Mouse (Mus musculus) c-Kit-positive CD71-positive TER-119-negative erythroid progenitor cells, embryonic 14.5 days (primary cell): ENCODE measurements around the gene Slc39a10.
"Not testable (repeated sequence)": the region's sequence is repeated elsewhere in the genome, so short reads cannot be mapped to it uniquely, and the experiment has no call there.

Source experiments
- DNase-seq: peaks from one replicate; pipeline ENCODE4 v3.0.0-alpha.2; 2013; ENCODE audit warnings: low read depth

Gene Slc39a10

DNA sequence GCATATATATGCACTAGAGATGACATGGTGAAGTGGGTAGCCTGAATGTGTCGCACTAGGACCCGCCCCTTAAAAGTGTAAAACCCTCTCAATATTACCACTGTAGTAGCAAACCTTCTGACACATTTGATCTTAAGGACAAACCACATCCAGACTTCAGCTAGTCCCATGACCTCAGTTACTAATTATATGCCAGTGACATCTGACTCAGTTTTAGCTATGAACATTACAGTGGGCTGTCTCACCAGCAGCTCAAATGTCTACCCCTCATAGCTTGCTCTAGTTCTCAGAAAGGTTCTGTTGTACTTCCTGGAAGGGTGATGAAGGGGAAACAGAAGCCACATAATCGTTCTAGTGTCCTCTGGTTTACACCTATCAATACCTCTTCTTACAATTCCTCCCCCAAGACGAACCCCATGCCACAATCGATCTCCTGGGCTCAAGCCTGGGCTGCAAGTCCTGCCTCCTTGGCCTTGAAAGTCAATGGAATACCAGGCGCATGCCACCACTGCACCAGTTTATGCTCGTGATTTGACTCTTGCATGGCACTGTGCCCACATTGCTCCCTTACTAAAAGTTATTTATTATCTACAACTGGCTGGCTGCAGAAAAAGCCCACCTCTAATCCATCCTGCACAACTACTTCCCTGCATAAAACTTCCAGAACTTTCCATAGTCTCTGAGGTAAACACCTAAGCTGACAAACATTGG lies 28.3 kb downstream of the Slc39a10 start:
- DNase-seq = no peak

- DNase-seq = no peak
Measured at GRCm38 (mm10) chr1:46863434-46863833, 29.2 kb downstream of the Slc39a10 start.

- no peak for DNase-seq
Measured at GRCm38 (mm10) chr1:46860082-46860481, 32.6 kb downstream of the Slc39a10 start.

DNA sequence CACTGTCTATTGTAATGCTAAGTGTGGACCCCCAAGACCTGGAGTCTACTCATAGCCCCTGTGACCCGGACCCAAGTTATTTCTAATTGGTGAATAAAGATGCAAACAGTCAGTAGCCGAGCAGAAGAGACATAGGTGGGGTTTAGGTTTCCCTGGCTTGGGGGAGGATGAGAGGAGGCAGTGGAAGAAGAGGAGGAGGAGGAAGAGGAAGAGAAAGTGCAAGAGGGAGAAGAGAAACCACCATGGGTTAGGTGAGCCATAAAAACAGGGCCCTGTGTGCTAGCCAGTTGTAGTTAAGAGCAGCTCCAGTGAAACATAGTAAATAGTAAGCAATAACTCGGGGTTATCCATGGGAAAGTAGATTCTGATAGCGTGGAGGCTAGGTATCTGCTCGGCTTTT lies 34.1 kb downstream of the Slc39a10 start:
- no peak for DNase-seq

GRCm38 (mm10) chr1:46856498-46856897 lies 36.2 kb downstream of the Slc39a10 start:
- DNase-seq = no peak

- peak; percentile 71 for DNase-seq
Measured at GRCm38 (mm10) chr1:46854036-46854900, 38.4 kb downstream of the Slc39a10 start.

DNA sequence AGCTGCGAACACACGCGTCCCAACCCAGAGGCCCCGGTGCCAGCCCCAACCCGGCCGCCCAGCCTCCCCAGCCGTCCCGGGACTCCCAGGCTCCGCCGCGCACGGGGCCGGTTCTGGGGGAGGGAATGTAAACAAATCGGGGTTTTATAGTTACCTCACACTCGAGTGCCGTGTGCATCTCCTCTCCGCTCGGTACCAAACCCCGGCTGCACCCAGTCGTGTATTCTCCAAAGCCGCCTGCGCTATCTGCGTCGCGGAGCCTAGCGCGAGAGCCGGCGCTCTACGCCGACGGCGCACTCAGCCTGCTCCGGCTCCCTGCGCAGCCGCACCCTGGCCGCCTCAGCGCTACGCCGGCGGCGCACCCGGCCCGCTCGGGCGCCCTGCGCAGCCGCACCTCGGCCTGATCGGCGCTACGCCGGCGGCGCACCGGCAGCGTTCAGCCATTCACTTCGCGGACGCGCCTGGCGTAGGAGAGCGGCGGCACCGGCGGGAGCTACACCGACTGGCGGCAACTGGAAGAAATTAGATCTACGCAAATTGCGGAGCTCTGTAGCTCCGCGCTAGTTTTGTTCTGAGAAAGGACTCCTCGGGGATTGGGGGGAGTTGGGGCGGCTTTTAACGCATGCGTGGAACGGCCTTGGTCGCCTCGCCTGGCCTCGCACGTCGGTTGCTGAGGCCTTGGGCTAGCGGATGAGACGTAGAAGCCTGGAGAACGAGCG lies 39.2 kb downstream of the Slc39a10 start:
- DNase-seq = peak; percentile 90

DNA sequence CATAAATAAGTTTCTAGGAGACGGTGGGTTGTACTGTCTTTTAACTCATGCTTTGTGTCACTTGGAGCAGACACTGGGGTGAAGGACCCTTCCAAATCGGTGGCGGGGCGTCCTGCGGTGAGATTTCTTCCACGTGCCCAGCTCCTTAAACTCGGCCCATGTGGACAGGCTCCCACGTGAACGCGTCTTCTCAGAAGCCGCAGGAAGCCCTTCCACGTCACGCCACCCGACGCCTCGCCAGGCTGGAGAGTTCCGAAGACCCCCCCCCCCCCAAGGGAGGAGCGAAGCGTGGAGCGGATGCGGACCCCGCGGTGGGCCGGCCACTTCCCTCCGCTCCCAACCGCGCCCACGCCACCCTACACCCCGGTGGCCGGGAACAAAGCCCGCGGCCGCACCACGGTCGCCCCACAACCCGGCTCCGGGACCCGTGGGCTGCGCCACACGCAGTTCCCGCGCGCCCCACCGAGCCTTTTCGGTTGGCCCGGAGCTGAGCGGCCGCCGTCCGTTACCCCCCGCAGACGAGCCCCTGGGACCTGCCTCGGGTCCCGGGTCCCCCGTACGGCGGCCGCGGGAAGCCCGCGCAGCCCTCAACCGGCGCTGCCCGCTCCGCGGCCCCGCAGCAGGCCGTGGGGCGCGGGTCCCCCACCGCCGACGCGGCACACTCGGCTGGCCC lies 39.9 kb downstream of the Slc39a10 start:
- DNase-seq = no peak

DNA sequence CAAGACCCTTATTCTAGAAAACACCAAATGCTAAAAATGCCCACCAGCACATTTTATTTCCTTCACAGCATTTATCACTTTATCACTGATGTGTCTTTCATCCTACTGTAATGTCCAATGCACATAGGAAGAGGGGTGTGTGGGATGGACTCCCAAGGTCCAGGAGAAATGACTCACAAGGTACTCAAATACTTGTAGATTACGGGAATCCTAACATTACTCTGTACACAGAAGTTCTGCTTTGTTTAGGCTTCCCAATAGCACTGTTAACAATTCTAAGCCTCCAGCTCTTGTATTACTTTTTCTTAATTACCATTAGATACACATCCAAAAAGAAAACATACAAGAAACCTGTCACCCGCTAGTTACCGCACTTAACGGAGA lies 40.4 kb downstream of the Slc39a10 start:
- DNase-seq = no peak

DNA sequence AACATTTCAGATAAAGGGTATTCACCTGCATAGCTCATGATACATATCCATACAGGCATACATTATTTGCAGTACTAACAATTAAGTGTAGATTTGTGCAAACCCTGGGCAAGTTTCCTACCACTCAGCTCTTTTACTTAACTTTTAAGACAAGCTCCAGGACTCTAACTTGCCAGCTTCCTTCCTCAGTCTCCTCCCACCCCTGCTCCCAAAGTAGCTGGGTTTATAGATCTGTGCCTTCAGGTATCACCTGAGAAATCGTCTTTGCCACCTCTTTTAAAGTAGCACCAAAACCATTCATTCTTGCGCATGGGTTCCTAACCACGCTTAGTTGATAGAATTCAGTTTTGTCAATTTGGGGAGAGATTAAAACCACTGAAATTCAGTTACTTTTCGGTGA lies 41.1 kb downstream of the Slc39a10 start:
- no peak for DNase-seq

DNA sequence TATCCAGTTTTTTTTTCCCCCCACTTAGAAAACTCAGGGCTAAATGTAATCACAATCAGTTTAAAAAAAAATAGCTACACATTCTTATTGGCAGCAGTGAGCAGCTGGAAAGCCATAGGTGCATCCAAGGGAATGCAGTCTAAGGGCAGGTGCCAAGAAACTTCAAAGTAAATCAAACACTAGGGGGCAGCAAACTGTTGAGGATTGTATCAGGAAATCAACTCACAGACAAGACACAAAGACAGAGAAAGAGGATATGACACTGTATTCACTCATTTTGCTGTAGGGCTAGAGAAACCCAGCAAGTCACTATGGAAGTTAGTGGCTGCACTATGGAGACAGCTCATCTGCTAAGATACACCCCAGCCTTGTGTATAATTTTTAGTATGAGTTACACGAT lies 42.9 kb downstream of the Slc39a10 start:
- DNase-seq = peak; percentile 67

DNA sequence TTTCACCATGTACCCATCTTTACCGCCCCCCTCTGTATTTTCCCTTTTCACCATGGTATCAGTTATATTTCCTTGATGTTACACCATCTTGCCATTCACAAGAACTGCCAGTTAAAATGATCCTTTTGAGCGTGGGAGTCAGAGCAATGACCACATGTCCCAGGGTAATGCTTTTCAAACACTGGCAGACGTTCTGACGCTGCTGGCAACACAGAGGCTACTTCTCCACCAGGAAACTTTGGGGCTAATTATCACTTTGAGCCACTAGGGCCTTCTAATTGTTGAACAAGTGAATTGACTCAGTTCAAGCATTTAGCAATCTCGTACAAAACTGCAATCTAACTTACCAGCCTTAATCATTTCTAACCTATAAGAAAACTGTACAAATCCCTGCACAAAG lies 47.4 kb downstream of the Slc39a10 start:
- DNase-seq = no peak

- no peak for DNase-seq
Measured at GRCm38 (mm10) chr1:46844281-46844680, 48.4 kb downstream of the Slc39a10 start.

- DNase-seq = no peak
Measured at GRCm38 (mm10) chr1:46843406-46843805, 49.2 kb downstream of the Slc39a10 start.

GRCm38 (mm10) chr1:46831927-46832326 lies 60.7 kb downstream of the Slc39a10 start:
- no peak for DNase-seq

GRCm38 (mm10) chr1:46830066-46830843 lies 62.4 kb downstream of the Slc39a10 start:
- no peak for DNase-seq

- no peak for DNase-seq
Measured at GRCm38 (mm10) chr1:46822256-46822972, 70.2 kb downstream of the Slc39a10 start.

GRCm38 (mm10) chr1:46817934-46818333 lies 74.7 kb downstream of the Slc39a10 start:
- DNase-seq = no peak

- DNase-seq = not testable (repeated sequence)
Measured at GRCm38 (mm10) chr1:46808630-46809029, 84.0 kb downstream of the Slc39a10 start.

DNA sequence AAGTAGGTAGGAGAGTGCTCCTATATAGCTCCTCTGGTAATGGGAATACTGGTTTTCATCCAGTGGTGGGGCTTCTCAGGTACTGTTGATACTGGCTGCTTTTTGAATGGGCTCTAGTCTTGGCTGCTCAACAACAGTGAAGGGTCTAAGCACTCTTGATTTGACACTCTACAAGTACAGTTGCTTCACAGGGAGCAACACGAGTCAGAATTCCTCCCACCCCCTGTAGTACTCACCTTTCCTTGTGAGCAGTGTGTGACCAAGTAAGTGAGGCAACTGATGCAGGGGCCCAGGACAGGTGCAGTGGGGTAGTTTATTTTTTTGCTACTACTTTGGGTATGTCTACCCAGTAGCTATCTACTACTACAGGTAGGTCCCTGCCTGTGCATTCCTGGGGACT lies 87.6 kb downstream of the Slc39a10 start:
- no peak for DNase-seq

DNA sequence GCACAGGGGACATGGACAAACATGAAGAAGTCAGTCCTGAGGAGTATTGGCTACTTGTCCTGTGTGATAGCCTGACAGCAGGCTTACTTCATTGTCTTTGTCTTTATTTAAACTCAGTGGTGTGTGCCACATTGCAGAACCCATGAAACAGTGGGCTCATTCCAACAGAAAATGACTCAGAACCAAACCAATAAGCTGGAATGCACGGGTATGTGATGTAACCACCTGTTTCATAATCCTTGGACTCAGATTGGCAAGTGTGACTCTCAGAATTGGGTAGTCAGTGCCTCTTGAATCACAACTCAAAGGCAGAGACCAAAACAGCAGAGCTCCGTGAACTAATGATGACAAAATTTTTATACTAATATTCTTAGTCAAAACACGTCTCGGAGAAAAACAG lies 110.4 kb downstream of the Slc39a10 start:
- DNase-seq = not testable (repeated sequence)
